Mouse (Mus musculus) heart, adult 2 months (tissue): Measurements from ENCODE around the gene Pld3. TPM values are rescaled to one million over a fixed set of nuclear protein-coding genes. Genes with fewer than 3 reads are reported as not detected.
A peak's percentile ranks its signal among the peaks of the same experiment; 100 is the strongest.

ENCODE experiments used
- DNase-seq, 2 experiments: peaks; one replicate each; pipeline ENCODE4 v3.0.0; 2021
- H3K27ac ChIP-seq: fragments of 200-600 bp; 2 replicates; pipeline ENCODE4 v1.8.1; 2022
- H3K27me3 ChIP-seq: fragments of 200-500 bp; 2 replicates; pipeline ENCODE4 v1.6.1; 2012; ENCODE audit warnings: mild to moderate bottlenecking, low read length, inconsistent platforms, mixed read lengths; ENCODE audit not compliant: control insufficient read depth, insufficient read depth
- H3K36me3 ChIP-seq: fragments of 200-500 bp; 2 replicates; pipeline ENCODE4 v1.6.1; 2012; ENCODE audit warnings: low read length, inconsistent platforms; ENCODE audit not compliant: control insufficient read depth, insufficient read depth
- H3K4me1 ChIP-seq: fragments of 200-500 bp; 2 replicates; pipeline ENCODE4 v1.6.1; 2011; ENCODE audit warnings: low read length; ENCODE audit not compliant: control insufficient read depth, insufficient read depth
- H3K4me3 ChIP-seq: fragments of 200-600 bp; 2 replicates; pipeline ENCODE4 v1.8.1; 2022
- H3K79me2 ChIP-seq: fragments of 200-500 bp; replicated peaks from 2 replicates; pipeline ENCODE4 v1.6.1; 2012; ENCODE audit warnings: mild to moderate bottlenecking, inconsistent platforms, low read length, moderate library complexity, mixed read lengths; ENCODE audit not compliant: control insufficient read depth, insufficient read depth
- H3K9ac ChIP-seq: fragments of 200-500 bp; 2 replicates; pipeline ENCODE4 v1.6.1; 2012; ENCODE audit warnings: low read depth, mild to moderate bottlenecking, control low read depth, inconsistent platforms, low read length, mixed read lengths
- CTCF ChIP-seq: fragments of 200-600 bp; IDR thresholded peaks from 2 replicates; pipeline ENCODE4 v1.8.1; 2022; ENCODE audit warnings: antibody characterized with exemption, mild to moderate bottlenecking, moderate library complexity
- EP300 ChIP-seq: fragments of 200-500 bp; IDR thresholded peaks from 2 replicates; pipeline ENCODE4 v1.6.1; 2011; ENCODE audit warnings: low read depth, low read length, control low read depth; ENCODE audit not compliant: insufficient read depth
- POLR2A ChIP-seq: fragments of 200-500 bp; IDR thresholded peaks from 2 replicates; pipeline ENCODE4 v1.6.1; 2011; ENCODE audit warnings: mild to moderate bottlenecking, low read depth, low read length, control low read depth; ENCODE audit not compliant: insufficient read depth
- WGBS: fragments of 180-500 bp; shearing (Covaris S2); methylation state at CpG from one replicate; pipeline ENCODE4 v1.1.7; 2018; 5-methylcytosine and 5-hydroxymethylcytosine counted together
- intact Hi-C: fragments of 180-260 bp; cut with DNase I; formaldehyde crosslinking; loops from one replicate; pipeline ENCODE4 v1.15.1; 2025
- long read RNA-seq: library from polyadenylated mRNA; stranded (forward); transcript quantifications from one replicate; pipeline ENCODE4 v2.0.0, GENCODE M21; 2021
- polyA plus RNA-seq: library from polyadenylated mRNA; depleted of rRNA; stranded (reverse); fragments of >200 nt; gene quantifications from 2 replicates; pipeline ENCODE4 v1.2.3, GENCODE M21; 2012; rRNA removed
- total RNA-seq, 2 experiments: library from RNA; stranded (reverse); gene quantifications; 2 replicates each; pipeline ENCODE4 v1.2.3; 2021

Gene Pld3
- total RNA-seq (10 to 100 TPM; 22.9 to 30.6 TPM), polyA plus RNA-seq (54.8 and 68.1 TPM in 2 replicates)
- long read RNA-seq, transcript Pld3-201 (14 exons, 2,282 nt): major isoform, 16 of 38 reads
- long read RNA-seq, partial matches to known transcripts: 14 of 38 reads
- long read RNA-seq, other reads (novel, unspliced or antisense): 7 of 38 reads

DNA sequence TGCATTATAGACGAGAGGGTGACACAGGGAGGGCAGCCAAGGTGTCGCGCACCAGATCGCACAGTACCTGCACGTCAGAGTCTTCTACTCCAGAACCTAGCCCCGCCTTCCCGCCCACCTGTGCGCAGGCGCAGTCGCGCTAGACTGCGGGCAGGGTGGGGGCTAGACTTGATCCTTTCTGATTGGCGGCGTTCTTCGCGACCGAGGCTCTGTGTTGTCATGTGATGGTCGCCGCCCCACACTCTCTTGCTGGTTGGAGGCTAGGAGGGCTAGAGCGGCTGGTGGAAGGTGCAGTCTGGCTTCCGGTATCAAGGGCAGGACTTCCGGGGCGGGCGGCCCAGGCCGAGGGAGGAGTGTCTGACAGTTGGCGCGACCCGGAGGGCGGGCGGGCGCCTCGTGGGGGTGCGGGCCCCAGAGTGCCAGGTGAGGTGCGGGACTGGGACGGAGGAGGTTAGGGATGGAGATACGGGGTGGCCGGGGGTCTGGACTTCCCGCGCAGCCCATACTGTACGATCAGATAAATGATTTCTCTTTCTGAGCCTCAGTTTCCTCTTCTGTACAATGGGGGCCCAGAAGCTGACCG lies at the start of gene Pld3, which contains the start of gene 2310022A10Rik:
Pld3 (minus strand) TSS at position 288 of the 583 bp plus-strand sequence.
2310022A10Rik (plus strand) TSS at position 303 of the 583 bp plus-strand sequence.
- no peaks in the 10 kb centered on the region for H3K36me3 ChIP-seq
- H3K4me1 ChIP-seq: no peaks in the 10 kb centered on the region
- peak; percentile 75; the same call in 1 of the 2 replicates for TF ChIP-seq EP300
- TF ChIP-seq CTCF: no peak
- peak; percentile 62; the same call in 1 of the 2 replicates for TF ChIP-seq POLR2A
- intact Hi-C loops: no loop called here
- H3K9ac ChIP-seq: peak within 1 kb of the TSS; percentile 64
- peak; percentile 93 to 96 for DNase-seq
- no peaks in the 10 kb centered on the region for H3K79me2 ChIP-seq
- no peaks in the 10 kb centered on the region for H3K27me3 ChIP-seq
- WGBS: under 1% methylated on average over 40 of the region's 41 CpGs
- H3K27ac ChIP-seq: peak within 1 kb of the TSS; percentile 75
- H3K4me3 ChIP-seq: peak within 1 kb of the TSS; percentile 94

DNA sequence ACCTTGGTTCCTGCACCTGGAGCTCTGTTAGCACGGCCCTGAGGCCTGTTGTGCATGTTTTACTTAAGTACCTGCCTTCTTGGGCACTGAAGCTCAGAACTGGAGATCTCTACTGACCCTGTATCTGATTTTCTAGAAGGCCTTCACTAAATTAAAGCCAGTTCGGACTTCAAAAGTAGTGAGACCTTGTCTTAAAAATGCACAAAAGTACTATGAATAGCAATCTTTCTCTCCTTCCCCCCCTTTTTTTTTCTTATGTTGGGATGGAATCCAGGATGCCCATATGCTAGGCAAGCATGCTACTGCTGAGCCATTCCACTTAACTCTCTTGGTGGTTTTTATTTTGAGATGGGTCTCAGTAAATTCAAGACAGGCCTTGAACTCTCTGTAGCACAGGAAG lies 49.1 kb upstream of the Pld3 start:
- H3K9ac ChIP-seq: no peak overlapping the region
- H3K4me3 ChIP-seq: no peak overlapping the region
- intact Hi-C loops: no loop called here
- H3K27ac ChIP-seq: no peak overlapping the region
- no peaks in the 10 kb centered on the region for H3K27me3 ChIP-seq
- 85% methylated on average over 2 of the region's 2 CpGs for WGBS
- H3K79me2 ChIP-seq: peaks cover 13% of the 10 kb centered on the region
- TF ChIP-seq EP300 (no peak), POLR2A (no peak), CTCF (no peak)
- H3K36me3 ChIP-seq: no peaks in the 10 kb centered on the region
- DNase-seq: no peak
- peaks cover 24% of the 10 kb centered on the region for H3K4me1 ChIP-seq

DNA sequence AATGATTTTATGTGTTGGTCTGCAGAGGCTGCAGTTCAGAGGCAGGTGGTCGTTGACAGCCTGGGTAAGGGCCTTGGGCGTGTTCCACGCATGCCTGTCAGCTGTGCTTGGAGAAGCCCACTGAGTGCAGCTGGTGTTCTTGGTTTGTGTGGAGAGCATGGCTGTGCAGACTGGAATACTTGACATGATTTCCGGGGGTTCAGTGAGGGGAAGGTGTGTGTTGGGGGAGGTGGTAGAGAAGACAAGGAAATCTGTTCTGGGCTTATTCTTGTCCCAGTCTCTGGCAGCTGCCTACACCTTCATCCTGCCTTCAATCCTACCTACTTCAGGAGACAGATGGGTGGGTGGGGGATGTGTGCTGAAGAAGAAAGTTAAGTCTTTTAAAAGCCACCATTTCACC lies 48.6 kb upstream of the Pld3 start:
- no peaks in the 10 kb centered on the region for H3K27me3 ChIP-seq
- H3K36me3 ChIP-seq: no peaks in the 10 kb centered on the region
- DNase-seq: no peak
- peaks cover 20% of the 10 kb centered on the region for H3K4me1 ChIP-seq
- intact Hi-C loops: no loop called here
- H3K79me2 ChIP-seq: peaks cover 13% of the 10 kb centered on the region
- H3K4me3 ChIP-seq: no peak overlapping the region
- no peak overlapping the region for H3K9ac ChIP-seq
- TF ChIP-seq CTCF: no peak
- no peak for TF ChIP-seq EP300
- TF ChIP-seq POLR2A: no peak
- 67% methylated on average over 4 of the region's 4 CpGs for WGBS
- no peak overlapping the region for H3K27ac ChIP-seq

DNA sequence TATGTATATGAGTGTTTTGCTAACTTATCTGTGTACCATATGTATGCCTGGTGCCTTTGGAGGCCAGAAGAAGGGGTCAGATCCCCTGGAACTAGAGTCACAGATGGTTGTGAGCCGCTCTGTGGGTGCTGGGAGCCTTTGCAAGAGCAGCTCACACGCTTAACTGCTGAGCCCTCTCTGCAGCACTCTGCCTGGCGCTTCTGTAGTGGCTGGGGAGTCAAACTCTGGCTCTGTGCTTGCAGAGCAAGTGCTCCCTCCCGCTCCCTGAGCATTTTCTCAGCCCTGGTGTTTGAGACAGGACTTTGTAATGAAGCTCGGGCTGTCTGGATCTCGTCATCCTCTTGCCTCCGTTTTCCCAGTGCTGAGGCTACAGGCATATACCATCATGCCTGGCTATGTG lies 45.0 kb upstream of the Pld3 start:
- Histone ChIP-seq H3K9ac (no peak overlapping the region), H3K36me3 (no peaks in the 10 kb centered on the region; the same call in 1 of the 2 replicates), H3K4me3 (no peak overlapping the region), H3K27me3 (no peaks in the 10 kb centered on the region), H3K4me1 (peaks cover 28% of the 10 kb centered on the region), H3K79me2 (peaks cover 16% of the 10 kb centered on the region), H3K27ac (no peak overlapping the region)
- DNase-seq: no peak
- intact Hi-C loops: no loop called here
- WGBS: 77% methylated on average over 7 of the region's 7 CpGs
- TF ChIP-seq POLR2A (no peak), EP300 (no peak), CTCF (no peak)

DNA sequence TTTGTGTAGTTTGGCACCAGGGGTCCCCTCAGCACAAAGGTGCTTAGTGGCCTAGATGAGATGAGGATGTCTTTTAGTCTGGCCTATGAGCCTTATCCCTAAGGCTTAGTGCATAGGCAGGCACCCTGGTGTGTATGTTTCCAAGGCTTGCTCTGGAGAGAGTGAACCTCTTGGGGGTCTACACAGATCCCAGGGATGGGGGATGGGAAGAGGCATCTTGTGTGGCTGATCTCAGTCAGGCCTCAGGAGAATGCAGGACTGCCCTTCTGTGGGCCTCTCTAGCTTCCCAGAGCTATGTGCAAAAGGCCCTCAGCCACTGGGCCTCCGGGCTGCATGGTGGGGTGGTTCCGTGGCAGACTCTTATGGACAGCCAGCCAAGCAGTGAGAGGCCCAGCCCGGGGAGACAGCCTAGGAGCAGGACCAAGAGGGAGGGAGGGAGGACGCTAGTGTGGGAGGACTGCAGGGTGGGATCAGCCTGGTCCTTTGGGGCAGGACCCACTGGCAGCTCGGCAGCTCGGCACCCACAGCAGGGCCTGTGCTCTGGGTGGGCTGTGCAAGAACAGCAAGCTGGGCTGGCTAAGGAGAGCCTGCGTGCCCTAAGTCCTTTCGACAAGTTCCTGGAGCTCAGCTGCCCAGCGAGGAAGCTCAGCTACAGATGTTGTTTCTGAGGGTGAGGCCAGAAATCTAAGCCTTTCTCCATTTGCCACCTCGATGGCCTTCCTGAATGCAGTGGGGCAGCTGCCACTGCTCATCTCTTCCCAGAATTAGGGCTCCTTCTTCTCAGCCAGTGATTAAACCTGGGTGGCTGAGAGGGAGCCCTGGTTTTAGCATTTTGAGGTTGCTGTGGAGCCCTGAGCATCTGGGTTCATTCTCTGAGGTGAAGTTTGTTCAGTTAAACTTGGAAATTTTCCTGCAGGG lies 43.8 kb upstream of the Pld3 start:
- Histone ChIP-seq H3K79me2 (peaks cover 16% of the 10 kb centered on the region), H3K4me3 (no peak overlapping the region), H3K27me3 (no peaks in the 10 kb centered on the region), H3K36me3 (no peaks in the 10 kb centered on the region; the same call in 1 of the 2 replicates), H3K4me1 (peaks cover 30% of the 10 kb centered on the region), H3K27ac (peak overlapping the region; percentile 62), H3K9ac (peak overlapping the region; percentile 44)
- TF ChIP-seq CTCF (no peak), POLR2A (0 out of 2 replicates have a peak, but pooled peaks have one; percentile 13), EP300 (no peak)
- DNase-seq: peak; percentile 68 to 72
- intact Hi-C loops: no loop called here
- 16% methylated on average over 10 of the region's 10 CpGs for WGBS
